8 mouse cellular contexts compared by ENCODE assay signal in genomic region chr3:107273820-107274219, GRCm38 (mm10). TPM values are rescaled to one million over a fixed set of nuclear protein-coding genes. Genes with fewer than 3 reads are reported as not detected.
A peak's percentile ranks its signal among the peaks of the same experiment; 100 is the strongest.
DNase-seq lines count a peak whose midpoint lies in the region; ATAC-seq and TF ChIP-seq lines count a peak whose summit lies in the region.

No protein-coding gene starts in this region.

- H3K36me3 ChIP-seq in E14TG2a.4 (ENCODE audit: insufficient read depth, low read length), result no peaks in the 10 kb centered on the region
- H3K36me3 ChIP-seq in forebrain, embryonic 10.5 days (replicated peaks), result no peaks in the 10 kb centered on the region
- H3K36me3 ChIP-seq in lung, embryonic 14.5 days (ENCODE audit: insufficient read depth), result no peaks in the 10 kb centered on the region

- H3K27me3 ChIP-seq in E14TG2a.4 (ENCODE audit: insufficient read depth, low read length), result peaks cover 5% of the 10 kb centered on the region; the same call in 1 of the 2 replicates
- no peaks in the 10 kb centered on the region for H3K27me3 ChIP-seq in forebrain, embryonic 10.5 days (ENCODE audit: poor library complexity, severe bottlenecking)
- H3K27me3 ChIP-seq in lung, embryonic 14.5 days (ENCODE audit: insufficient read depth, low read length), result no peaks in the 10 kb centered on the region

- WGBS in forebrain, embryonic 10.5 days, result 14% methylated on average over 3 of the region's 3 CpGs
- 10% methylated on average over 3 of the region's 3 CpGs for WGBS in lung, embryonic 14.5 days

- H3K9me3 ChIP-seq in E14TG2a.4 (ENCODE audit: low read length), result no peaks in the 10 kb centered on the region
- H3K9me3 ChIP-seq in forebrain, embryonic 10.5 days, result no peaks in the 10 kb centered on the region
- H3K9me3 ChIP-seq in lung, embryonic 14.5 days (ENCODE audit: low read depth, low read length), result no peaks in the 10 kb centered on the region

- intact Hi-C loops in heart, postnatal 25 days (cut with DNase I), result loop anchor here (1.0 to 10.0 kb wide), 3 partner anchors 41 to 179 kb away; no protein-coding TSS in a partner anchor

- no peak overlapping the region for H3K4me2 ChIP-seq in lung, embryonic 14.5 days

- peaks cover 9% of the 10 kb centered on the region for H3K4me1 ChIP-seq in E14TG2a.4 (replicated peaks; ENCODE audit: low read depth, low read length)
- peaks cover 6% of the 10 kb centered on the region for H3K4me1 ChIP-seq in forebrain, embryonic 10.5 days
- H3K4me1 ChIP-seq in lung, embryonic 14.5 days (ENCODE audit: insufficient read depth), result no peaks in the 10 kb centered on the region

- no peak overlapping the region for H3K9ac ChIP-seq in lung, embryonic 14.5 days

- no peak overlapping the region for H3K27ac ChIP-seq in forebrain, embryonic 10.5 days
- no peak overlapping the region for H3K27ac ChIP-seq in layer of hippocampus, adult 2 months
- H3K27ac ChIP-seq in lung, embryonic 14.5 days (ENCODE audit: low read depth), result no peak overlapping the region

- no peak overlapping the region for H3K4me3 ChIP-seq in E14TG2a.4 (replicated peaks; ENCODE audit: low read length)
- no peak overlapping the region for H3K4me3 ChIP-seq in forebrain, embryonic 10.5 days
- no peak overlapping the region for H3K4me3 ChIP-seq in layer of hippocampus, adult 2 months
- no peak overlapping the region for H3K4me3 ChIP-seq in lung, embryonic 14.5 days (ENCODE audit: low read depth, low read length)

- peak; percentile 86 for DNase-seq in brain, embryonic 14.5 days (ENCODE audit: low read depth)
- DNase-seq in forebrain, embryonic 10.5 days (ENCODE audit: extremely low spot score, low spot score), result peak; percentile 67
- DNase-seq in heart, postnatal 25 days (ENCODE audit: low spot score), result peak; percentile 28
- peak; percentile 71 to 81 for DNase-seq in layer of hippocampus, adult 2 months (ENCODE audit: low spot score in 2 of 2)
- peak; percentile 84 for DNase-seq in lung, embryonic 14.5 days
- DNase-seq in ovary, adult 18-20 months (ENCODE audit: low spot score), result peak; percentile 21
- DNase-seq in thymus, adult 18-20 months, result peak; percentile 14 to 36

- TF ChIP-seq CTCF in E14TG2a.4 (conservative IDR thresholded peaks at IDR 0.05; ENCODE audit: low read length), result peak; percentile 69
- peak; percentile 89 for TF ChIP-seq CTCF in brain, embryonic 14.5 days (IDR thresholded peaks at IDR 0.05; ENCODE audit: borderline replicate concordance, extremely low read depth, insufficient read depth, insufficient read length)
- TF ChIP-seq CTCF in layer of hippocampus, adult 2 months (conservative IDR thresholded peaks at IDR 0.05), result peak; percentile 95
- TF ChIP-seq CTCF in lung, embryonic 14.5 days (IDR thresholded peaks at IDR 0.05; ENCODE audit: low read depth), result peak; percentile 88

- ATAC-seq in lung, embryonic 14.5 days (ENCODE audit: insufficient read depth), result peak; percentile 55; the same call in 1 of the 2 replicates

- TF ChIP-seq POLR2A in brain, embryonic 14.5 days (IDR thresholded peaks at IDR 0.05; ENCODE audit: borderline replicate concordance, extremely low read depth, insufficient read depth, insufficient read length, poor library complexity, severe bottlenecking), result no peak

RNA-seq across cellular contexts. Expression of gene Lamtor5, which starts 4.8 kb away (rescaled TPM):
- polyA plus RNA-seq in brain, embryonic 14.5 days (2012; rRNA removed), result 91.3 and 119 TPM in 2 replicates
- polyA plus RNA-seq in forebrain, embryonic 10.5 days (2016; fragmentation: Nextera tagmentation; extraction: Ambion mirVana), result 177 and 184 TPM in 2 replicates
- total RNA-seq in heart, postnatal 25 days (2021), result 10 to 100 TPM; 65.2 to 66.1 TPM
- total RNA-seq in layer of hippocampus, adult 2 months (2021), result 10 to 100 TPM; 61.4 to 65.2 TPM
- polyA plus RNA-seq in lung, embryonic 14.5 days (2014; fragmentation: Nextera tagmentation; extraction: Ambion mirVana), result 184 and 195 TPM in 2 replicates

RNA-seq across cellular contexts. Expression of gene Slc16a4, which starts 17.2 kb away (rescaled TPM):
- 0.49 and 0.81 TPM in 2 replicates for polyA plus RNA-seq in brain, embryonic 14.5 days (2012; rRNA removed)
- polyA plus RNA-seq in forebrain, embryonic 10.5 days (2016; fragmentation: Nextera tagmentation; extraction: Ambion mirVana), result 1.9 and 2.2 TPM in 2 replicates
- under 1 TPM; 0.26 to 0.36 TPM for total RNA-seq in heart, postnatal 25 days (2021)
- total RNA-seq in layer of hippocampus, adult 2 months (2021), result 1 to 10 TPM; 1.2 to 1.4 TPM
- 3.4 TPM in 2 replicates for polyA plus RNA-seq in lung, embryonic 14.5 days (2014; fragmentation: Nextera tagmentation; extraction: Ambion mirVana)

RNA-seq across cellular contexts. Expression of gene Prok1, which starts 34.3 kb away (rescaled TPM):
- 0.53 and 0.78 TPM in 2 replicates for polyA plus RNA-seq in brain, embryonic 14.5 days (2012; rRNA removed)
- not detected in 2 replicates for polyA plus RNA-seq in forebrain, embryonic 10.5 days (2016; fragmentation: Nextera tagmentation; extraction: Ambion mirVana)
- not detected for total RNA-seq in heart, postnatal 25 days (2021)
- not detected for total RNA-seq in layer of hippocampus, adult 2 months (2021)
- 0.12 TPM in 1 of 2 replicates, not detected in the other for polyA plus RNA-seq in lung, embryonic 14.5 days (2014; fragmentation: Nextera tagmentation; extraction: Ambion mirVana)

RNA-seq across cellular contexts. Expression of gene A630076J17Rik, which starts 43.4 kb away (rescaled TPM):
- not detected in 2 replicates for polyA plus RNA-seq in brain, embryonic 14.5 days (2012; rRNA removed)
- polyA plus RNA-seq in forebrain, embryonic 10.5 days (2016; fragmentation: Nextera tagmentation; extraction: Ambion mirVana), result not detected in 2 replicates
- total RNA-seq in heart, postnatal 25 days (2021), result not detected
- total RNA-seq in layer of hippocampus, adult 2 months (2021), result not detected
- 0.43 and 0.54 TPM in 2 replicates for polyA plus RNA-seq in lung, embryonic 14.5 days (2014; fragmentation: Nextera tagmentation; extraction: Ambion mirVana)

RNA-seq across cellular contexts. Expression of gene Cym, which starts 52.3 kb away (rescaled TPM):
- 0.64 and 0.90 TPM in 2 replicates for polyA plus RNA-seq in brain, embryonic 14.5 days (2012; rRNA removed)
- not detected in 2 replicates for polyA plus RNA-seq in forebrain, embryonic 10.5 days (2016; fragmentation: Nextera tagmentation; extraction: Ambion mirVana)
- total RNA-seq in heart, postnatal 25 days (2021), result under 1 TPM in 1 of 2 experiments, not detected in 1; 0.22 TPM
- not detected for total RNA-seq in layer of hippocampus, adult 2 months (2021)
- 139 and 158 TPM in 2 replicates for polyA plus RNA-seq in lung, embryonic 14.5 days (2014; fragmentation: Nextera tagmentation; extraction: Ambion mirVana)

Comparison
In these comparisons a context has a peak if more than half of its experiments do, and no peak if none do; other contexts are left out.
1. DNase-seq: peak in every context shown above with its lines; median percentile 86 in brain, embryonic 14.5 days; 84 in lung, embryonic 14.5 days; 76 in layer of hippocampus, adult 2 months; 67 in forebrain, embryonic 10.5 days; 28 in heart, postnatal 25 days; 25 in thymus, adult 18-20 months; 21 in ovary, adult 18-20 months.